Mouse (Mus musculus): ENCODE data around the gene Iffo2.

The Iffo2 gene

DNA sequence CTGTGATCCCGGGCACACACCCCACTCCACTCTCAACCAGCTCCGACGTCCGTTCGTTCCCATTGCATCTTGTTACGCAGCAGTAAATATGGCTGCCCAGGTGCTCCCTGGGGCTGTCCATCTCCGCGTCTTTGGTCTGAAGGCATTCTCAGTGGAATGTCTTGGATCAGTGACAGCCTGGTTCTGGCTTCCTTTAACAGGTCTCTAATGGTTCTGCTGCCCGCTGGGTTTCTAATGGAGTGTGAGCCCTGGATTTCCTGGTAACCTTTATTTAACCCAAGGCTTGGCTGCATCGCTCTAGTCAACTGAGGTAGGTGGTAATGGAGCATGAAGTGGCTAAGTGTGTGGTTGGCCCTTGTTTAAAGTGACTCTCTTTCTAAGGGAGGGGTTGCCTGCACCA is 1.7 kb downstream of the Iffo2 start:
- DNase-seq (ENCODE audit: low read depth, low spot score) = no peak

DNA sequence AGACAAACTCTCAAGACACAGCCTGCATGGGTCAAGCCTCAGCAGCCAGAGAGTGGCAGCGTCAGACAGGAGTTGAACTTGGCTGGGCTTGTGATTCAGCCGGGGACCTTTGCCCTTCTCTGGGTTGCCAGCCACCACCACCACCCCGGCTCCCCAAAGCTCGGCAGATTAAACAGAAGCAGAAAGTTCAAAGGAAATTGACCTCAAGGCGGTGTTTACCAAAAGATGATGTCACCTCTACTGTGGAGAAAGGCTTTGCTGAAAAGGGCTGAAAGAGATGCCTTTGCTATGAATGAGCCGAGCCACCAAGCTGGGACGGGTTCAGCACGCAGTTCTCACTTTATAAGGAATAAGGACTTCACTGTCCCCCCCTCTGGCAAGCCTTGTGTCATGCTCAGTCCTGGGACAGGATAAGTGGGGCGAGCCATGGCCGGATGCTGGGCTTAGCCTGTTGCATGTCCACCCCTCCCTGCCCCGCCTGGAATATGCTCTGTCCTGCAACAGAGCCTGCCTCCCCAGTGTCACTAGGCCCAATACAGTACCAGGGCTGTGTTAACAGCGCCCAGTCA is 4.9 kb downstream of the Iffo2 start:
- no peak for DNase-seq (ENCODE audit: low read depth, low spot score)

DNA sequence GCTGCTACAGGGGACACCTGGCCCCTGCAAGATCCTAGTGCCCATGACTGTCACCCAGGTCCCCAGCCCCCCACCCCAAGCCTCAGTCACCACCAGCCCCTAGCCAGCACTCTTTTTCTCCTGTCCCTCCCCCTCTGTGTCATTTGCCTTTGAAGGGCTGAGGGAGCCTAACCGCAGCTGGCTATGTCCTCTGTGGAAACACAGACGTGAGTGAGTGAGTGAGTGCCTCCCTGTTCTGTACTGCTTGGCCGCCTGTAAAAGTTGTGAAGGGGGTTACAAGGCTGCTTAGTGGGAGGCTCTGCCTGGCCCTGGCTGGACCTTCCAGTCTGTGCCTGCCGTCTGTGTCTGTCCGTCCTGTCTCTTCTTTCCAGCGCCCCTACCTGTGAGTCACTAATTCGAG is 5.4 kb downstream of the Iffo2 start:
- DNase-seq (ENCODE audit: low read depth, low spot score) = no peak

DNA sequence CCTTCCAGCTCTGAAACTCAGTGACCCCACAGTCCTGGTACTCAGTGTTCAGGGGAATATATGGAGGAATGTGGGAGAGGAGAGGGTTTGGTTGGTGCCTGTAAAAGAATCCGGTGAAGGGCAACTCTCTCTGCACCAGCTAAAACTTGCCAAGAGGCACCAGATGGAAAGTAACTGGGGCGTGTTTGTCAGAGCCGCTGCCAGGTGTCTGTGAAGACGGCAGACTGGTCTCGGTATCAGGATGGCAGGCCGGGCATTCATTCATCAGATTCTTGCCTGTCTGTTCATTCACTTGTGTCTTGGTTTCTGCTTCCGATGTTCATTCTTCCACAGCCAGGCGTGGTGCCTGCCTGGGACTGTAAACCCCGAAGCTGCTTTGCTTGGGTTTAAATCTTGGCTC is 6.4 kb downstream of the Iffo2 start:
- DNase-seq (ENCODE audit: low read depth, low spot score) = no peak

DNA sequence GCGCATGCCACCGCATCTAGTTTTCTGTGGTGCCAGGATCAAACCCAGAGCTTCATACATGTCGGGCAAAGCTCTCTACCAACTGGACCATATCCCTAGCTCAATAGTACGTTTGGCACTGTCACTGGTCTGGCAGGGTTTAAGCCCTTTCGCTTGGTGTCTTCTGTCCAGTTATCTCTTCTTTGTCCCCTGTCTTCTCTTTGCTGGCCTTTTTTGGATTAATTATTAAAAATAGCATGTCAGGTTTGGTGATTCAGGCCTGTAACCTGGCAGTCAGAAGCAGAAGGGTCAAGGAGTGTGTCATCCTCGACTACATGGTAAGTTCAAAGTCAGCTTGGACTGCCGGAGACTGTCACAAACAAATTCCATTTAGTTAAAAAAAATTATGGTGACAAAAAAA is 10.4 kb downstream of the Iffo2 start:
- no peak for DNase-seq (ENCODE audit: low read depth, low spot score)

DNA sequence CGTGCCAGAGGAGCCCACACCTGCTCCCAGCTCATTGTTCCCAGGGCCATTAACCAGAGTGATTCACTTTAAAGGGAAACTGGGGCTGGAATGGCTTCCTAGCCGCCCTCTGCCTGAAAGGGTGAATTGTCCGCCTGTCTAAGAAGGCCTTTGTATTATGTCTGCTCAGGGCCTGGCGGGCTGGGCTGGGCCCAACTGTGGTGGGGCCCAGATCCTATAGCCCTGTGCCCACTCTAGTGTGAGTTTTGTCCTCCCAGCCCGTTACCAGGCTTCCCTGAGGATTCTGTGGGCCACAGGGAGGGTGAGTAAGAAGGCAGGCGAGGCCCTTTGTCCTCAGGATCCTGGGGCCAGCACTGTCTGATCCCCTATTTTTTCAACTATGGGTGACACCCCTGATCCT is 15.4 kb downstream of the Iffo2 start:
- DNase-seq (ENCODE audit: low read depth, low spot score) = no peak

DNA sequence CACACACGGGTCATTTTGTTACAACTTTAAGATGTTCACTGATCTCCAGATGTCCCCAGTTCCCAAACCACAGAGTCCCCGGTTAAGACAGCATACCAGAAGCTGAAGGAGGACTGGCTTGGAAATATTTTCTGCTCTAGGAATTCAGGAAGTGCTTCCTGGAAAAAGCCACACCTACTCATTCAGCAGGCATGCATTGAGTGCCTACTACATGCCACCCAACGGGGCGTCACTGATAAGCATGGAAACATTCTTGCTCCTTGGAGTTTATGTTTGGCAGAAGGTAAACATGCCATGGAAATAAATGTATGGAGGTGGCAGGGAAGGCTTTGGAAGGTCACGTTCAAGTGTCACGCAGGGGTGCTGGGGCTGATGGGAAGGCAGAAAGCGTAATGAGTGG is 19.1 kb downstream of the Iffo2 start:
- no peak for DNase-seq (ENCODE audit: low read depth, low spot score)

DNA sequence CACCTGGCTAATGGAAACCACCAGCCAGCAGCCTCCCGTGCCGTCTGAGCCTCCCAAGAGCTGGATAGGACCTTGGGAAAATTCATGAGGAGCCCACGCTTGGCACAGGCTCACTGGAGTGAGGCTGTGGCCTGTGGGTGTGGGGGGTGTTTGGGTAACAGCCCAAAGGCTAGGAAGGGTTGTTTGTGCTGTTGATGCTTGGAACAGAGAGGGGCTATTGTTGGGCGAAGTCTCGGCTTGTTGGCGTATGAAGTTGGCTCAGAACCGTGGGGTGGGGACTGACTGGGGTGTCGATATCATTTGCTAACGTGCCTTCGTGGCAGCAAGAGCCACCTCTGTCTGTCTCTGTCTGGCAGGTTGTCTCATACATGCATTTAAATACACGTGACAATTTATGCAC is 24.9 kb downstream of the Iffo2 start:
- DNase-seq (ENCODE audit: low read depth, low spot score) = no peak

DNA sequence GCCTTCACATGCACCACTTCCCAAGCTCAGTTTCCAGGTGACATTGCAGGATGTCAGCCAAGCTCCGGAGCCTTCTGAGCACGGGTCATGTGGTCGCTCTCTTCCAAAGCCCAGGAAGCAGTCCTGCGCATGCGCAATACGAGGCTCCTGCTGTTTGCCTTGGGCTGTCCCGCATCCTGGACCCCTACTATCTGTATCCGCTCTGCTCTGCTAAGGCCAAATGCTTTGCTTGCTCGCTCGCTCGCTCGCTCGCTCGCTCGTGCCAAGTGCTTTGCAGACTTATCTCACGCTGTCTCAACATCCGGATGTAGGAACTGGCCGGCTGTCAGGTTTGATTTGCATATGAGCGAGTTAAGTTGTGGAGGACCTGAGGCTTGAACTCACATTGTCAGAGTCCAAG is 25.6 kb downstream of the Iffo2 start:
- peak; percentile 23 for DNase-seq (ENCODE audit: low read depth, low spot score)

DNA sequence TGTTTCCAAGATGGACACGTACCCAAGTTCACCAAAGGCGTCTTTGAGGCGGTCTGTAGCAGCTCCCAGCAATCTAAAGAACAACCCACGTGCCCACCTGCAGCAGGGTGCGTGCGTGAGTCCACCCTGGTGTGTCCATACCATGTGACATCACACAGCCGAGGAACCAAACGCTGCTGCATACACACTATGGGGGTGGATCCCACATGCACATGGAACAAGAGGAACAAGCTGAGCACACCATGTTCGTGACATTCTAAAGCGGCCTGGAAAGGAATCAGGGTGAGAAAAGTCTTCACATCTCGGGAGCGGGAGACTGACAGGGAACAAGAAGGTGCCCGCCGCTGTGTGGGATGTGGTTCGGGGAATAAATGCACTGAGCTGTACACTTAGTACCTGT is 38.0 kb downstream of the Iffo2 start:
- no peak for DNase-seq (ENCODE audit: low read depth, low spot score)

DNA sequence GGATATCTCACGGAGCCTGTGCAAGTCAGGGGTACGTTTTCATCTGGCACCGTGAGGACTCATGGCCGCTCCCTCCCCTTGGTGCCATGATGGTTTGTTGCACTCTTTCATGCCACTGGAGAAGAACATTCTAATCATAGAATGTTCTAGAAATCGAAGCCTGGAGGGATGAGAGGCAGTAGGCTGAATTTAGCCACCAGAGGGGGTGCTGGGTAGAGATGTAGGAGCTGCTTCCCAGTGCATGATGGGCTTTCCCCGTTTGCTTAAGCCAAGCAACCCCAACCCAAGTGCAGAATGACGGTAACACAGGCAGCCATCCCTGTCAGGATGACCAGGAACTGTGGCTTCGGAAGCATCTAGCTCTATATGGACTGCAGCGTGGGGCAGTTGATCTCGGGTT is 40.4 kb downstream of the Iffo2 start:
- DNase-seq (ENCODE audit: low read depth, low spot score) = peak; percentile 62

DNA sequence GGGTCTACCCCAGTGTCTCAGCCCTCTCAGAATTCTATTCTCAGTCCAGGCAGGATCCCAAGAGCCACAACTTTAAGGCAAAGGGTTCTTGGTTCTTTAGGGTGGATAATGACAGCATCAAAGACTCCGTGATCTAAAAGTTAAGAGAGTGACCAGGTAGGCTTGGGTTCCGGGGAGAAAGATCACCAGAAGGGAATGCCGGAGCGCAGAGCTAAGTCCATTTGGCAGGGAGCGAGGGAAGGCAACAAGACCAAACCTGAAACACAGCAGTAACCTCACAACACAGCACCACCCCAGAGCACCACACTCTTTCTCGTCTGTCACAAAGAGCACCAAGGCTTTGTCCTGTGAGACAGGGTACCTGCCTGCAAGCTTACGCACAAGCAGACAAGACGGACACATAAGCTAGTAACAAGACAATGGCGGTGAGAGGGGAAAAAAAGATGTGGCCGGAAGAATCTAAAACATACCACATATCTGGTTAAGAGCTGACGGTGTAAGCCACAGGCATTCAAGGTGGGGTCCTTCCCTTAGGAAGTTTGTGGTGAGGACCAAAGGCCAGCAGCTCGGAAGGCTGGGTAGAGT is 42.7 kb downstream of the Iffo2 start:
- peak; percentile 38 for DNase-seq (ENCODE audit: low read depth, low spot score)

DNA sequence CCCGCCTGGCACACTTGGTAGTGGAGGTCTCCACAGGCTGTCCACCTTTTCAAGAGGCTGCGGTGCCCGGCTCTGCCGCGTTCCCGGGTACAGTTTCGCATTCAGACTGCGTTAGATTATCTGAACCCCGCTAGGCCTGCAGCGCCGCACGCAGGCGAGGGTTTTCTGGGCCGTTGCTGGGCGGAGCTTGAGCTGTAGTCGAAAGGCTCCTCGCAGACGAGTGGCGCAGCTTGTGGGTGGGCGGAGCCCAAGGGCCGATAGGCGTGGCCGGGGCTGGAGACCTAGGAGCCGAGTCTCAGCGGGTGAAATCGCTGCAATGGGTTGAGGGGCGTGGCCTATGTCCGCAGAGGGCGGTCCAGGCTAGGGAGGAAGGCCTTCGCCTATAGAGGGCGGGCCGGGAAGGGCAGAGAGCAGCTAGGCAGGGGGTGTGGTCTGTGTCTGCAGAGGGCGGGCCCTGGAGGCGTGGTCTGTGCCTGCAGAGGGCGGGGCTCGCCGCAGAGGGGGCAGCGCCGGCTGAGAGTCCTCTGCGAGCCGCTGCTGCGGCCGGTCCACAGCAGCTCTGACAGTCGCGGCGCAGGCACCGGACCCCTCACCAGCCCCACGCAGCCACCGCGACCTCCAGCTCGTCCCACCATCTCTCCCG is 43.9 kb downstream of the Iffo2 start:
- peak; percentile 100 for DNase-seq (ENCODE audit: low read depth, low spot score)

DNA sequence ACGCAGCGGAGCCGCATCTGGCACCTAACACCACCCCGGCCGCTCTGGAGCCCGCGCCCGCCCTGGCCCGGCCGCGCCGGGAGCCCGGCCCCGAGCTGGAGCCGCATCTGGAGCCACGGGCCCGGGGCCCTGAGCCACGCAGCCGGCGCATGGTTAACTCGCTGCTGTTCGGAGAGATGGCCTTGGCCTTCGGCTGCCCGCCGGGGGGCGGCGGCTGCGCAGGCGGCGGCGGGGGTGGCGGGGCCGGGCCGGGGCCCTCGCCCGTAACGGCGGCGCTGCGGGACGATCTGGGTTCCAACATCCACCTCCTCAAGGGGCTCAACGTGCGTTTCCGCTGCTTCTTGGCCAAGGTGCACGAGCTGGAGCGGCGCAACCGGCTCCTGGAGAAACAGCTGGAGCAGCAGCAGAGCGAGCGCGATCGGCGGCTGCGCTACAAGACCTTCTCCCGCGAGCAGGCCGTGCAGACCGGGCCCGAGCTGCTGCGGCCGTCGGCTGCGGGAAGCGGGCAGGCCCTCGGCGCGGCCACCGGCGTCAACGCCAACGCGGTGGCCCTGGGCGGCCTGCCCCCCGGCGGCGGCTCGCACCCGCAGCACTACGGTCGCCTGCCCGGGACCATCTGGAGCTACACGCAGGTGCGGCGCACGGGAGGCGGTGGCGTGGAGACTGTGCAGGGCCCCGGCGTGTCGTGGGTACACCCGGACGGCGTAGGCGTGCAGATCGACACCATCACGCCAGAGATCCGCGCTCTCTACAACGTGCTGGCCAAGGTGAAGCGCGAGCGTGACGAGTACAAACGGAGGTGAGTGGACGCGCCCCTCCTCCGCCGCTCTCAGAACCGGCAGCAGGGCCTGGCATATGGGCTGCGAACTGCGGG is 44.7 kb downstream of the Iffo2 start:
- DNase-seq (ENCODE audit: low read depth, low spot score) = peak; percentile 78

DNA sequence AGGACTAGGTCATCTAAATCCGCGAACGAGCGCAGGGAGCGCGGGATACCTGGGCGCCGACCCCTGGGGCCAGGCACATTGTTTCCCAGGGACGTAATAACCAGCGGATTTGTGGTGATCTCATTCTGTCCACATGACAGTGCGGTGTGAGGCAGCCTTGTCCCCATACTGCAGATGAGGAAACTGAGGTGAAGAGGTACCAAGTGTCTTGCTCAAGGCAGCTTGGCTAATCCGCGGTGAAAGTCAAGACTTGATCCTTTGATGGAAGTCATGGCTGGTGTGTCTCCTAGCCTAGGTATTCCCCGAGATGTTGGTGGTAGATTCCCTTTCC is 45.3 kb downstream of the Iffo2 start:
- DNase-seq (ENCODE audit: low read depth, low spot score) = no peak

DNA sequence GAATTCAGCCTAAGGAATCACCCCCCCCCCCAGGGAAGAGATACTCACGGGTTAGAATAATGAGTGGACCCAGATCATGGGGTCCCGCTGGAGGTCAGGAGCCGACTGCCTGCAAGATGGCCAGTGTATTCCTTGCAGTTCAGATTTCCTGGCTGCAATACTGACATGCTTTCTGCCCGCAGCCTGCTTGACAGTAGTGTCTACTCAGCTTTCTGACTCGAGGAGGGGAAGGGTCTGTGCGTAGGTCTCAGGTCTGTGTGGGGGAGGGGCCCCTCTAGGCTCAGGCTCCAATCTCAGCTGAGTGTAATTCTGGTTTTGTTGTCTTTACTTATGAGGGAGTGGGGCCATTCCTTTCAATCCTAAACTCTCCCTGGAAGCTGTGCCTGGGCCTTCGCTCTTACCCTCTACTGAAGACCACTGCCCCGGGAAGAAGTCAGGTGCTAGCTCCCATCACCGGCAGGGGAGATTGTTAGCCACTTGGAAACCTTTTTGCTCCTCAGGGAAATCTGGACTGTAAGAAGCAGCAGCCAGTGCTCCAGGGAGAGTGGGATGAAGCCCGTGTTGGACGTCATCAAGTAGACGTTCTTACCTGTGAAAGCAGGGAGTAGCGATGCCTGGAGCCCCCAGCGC is 46.0 kb downstream of the Iffo2 start:
- DNase-seq (ENCODE audit: low read depth, low spot score) = no peak

DNA sequence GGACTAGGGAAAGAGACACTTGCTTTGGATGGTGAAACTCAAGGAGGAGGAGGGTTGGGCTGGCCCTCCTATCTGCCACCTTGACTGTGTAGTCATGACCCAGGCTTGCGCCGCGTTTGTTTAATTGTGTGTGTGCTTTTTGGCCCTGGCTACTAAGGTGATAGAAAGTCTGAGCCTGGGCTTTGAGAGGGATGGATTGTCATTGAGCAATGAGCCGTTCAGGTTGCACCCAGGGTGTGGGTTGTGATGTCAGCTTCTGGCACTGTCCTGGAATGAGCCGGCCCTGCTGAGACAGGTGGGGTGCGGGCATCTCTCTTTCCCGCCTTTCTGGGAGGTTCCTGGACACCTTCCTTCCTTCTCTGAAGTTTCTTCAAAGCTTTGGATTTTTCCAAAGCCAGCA is 46.7 kb downstream of the Iffo2 start:
- DNase-seq (ENCODE audit: low read depth, low spot score) = no peak

DNA sequence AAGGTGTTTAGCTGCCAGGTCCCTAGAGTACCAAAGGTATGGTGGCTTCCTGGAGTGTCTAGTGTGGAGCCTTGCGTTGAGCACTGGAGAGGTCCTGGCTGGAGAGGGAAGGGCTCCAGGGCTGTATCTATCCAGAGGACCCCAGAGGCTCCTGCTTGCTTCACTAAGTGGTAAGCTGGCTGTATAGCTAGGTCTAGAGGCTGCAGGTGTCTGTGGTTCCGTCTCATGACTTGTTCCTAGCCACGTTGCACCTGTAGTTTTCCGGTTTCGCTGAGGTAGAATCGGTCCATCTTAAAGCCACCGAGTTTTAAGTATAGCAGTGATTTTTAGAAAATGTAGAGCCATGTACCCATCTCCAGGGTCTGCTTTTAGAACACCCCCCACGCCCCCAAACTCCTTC is 48.0 kb downstream of the Iffo2 start:
- DNase-seq (ENCODE audit: low read depth, low spot score) = peak; percentile 62

DNA sequence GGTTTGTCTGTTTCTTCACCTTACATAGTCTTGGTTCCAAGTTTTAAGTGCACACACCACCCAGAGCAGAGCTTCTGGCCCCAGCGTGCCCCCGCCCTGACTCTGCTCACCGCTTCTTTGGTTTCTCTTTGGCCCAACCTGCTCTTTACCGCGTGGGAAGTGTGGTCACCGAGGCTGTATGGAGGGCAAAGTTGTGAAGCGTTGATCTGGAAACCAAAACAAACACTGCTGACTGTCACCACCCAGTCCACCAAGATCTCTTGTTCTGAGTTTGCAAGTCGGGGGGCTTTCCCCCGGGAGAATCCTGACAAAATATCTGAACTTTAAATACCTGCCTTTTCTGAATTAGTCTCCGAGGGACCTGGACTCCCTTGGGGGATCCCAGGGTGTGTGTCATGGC is 48.7 kb downstream of the Iffo2 start:
- DNase-seq (ENCODE audit: low read depth, low spot score) = peak; percentile 88

DNA sequence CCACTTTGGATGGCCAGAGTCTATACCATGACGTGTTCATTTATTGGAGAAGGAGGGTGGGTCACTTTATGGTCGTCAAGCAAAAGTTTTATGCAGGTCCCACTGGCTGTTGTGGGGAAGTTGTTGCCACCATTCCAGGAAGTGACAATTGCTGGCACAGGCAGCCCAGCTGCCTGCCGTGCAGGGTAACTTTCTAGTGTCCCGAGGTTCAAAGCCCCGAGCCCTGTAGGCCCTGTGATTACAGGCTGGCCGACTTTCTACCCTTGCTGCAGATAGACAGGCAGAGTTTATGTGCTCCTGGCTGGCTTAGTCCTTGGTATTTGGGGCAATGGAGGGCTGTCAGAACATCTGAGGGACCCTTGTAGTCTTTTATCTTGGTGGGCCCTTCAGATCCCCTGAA is 49.1 kb downstream of the Iffo2 start:
- peak; percentile 59 for DNase-seq (ENCODE audit: low read depth, low spot score)

DNA sequence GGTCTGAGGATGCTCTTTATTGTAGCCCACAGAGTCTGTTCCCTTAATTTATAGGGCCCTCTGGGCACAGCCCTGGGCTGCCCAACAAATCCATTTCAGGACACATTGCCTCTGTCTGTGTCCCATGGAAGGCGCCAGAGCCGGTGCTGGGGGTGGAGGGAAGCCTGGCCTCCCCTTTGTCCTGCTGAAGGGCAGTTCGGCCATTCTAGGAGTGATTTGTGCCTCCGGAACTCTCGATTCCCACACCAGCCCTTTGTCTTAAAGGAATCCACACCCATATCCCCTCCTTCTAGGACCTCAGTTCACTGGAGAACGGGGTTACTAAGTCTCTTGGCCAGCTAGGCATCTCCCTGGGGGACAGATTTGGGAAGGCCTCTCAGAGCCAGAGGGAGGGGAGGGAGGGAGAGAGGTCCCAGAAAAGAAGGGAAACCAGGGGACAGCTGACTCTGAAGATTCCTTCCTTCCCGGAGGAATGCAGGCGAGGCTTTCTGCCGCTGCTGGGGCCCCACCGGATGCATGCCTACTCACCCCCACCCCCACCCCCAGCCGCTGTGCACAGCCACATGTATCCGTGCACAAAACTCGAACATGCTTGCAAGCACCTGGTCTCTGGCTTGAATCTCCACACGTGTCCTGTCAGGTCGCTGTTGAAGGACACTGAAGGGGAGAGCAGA is 50.5 kb downstream of the Iffo2 start:
- DNase-seq (ENCODE audit: low read depth, low spot score) = peak; percentile 36
